Mouse (Mus musculus): Measurements from ENCODE around the gene Fiz1.

DNA sequence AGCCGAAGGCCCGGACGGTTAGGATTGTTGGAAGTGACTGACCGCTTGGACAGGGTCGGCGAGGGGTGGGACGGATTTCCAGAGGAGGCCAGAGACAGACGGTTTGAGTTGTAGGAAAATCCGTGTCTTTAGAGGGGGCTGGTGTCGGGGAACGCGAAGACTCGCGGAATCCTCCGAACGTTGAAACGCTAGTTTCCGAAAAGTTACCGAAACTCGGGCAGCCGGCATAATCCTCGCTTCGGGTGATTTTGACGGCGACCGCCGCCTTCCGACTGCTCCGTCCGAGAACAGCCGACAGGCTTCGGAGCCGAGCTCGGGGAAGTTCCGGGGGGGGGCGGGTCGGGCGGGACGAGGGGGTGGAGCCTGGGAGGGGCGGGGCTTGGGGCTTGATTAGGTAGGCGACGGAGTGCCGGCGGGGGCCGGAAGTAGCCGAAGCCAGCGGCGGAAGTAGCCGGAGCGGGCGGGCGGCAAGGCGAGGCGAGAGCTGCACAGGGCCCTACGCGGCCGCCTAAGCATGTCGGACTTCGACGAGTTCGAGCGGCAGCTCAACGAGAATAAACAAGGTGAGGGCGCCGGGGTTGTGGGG, 47.4 kb upstream of the Fiz1 start, which contains the start of gene U2af2:
- TF ChIP-seq CTCF (IDR thresholded peaks at IDR 0.05; ENCODE audit: low read depth, low read length) (no peak), POLR2A (IDR thresholded peaks at IDR 0.05; ENCODE audit: borderline replicate concordance, low read depth, low read length) (no peak)

Data from bone marrow macrophage, adult 2 months (primary cell).